23 mouse cellular contexts compared by ENCODE assay signal in the genomic region with DNA sequence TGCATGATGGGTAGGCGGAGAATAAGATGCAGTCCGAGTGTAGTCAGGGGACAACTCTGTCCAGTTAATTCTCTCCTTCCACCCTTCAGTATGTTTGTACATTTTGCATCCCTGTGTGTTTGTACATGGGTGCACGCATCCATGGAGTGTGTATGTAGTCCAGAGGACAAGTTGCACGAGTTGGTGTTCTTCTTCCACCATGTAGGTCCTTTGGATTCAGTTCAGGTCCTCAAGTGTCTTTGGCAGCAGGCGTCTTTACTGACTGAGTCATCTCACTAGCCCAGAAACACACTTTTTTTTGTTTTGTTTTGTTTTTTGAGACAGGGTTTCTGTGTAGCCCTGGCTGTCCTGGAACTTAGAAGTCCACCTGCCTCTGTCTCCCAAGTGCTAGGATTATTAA. TPM values are rescaled to one million over a fixed set of nuclear protein-coding genes. Genes with fewer than 3 reads are reported as not detected.
DNase-seq lines count a peak whose midpoint lies in the region; ATAC-seq and TF ChIP-seq lines count a peak whose summit lies in the region.
"Had no signal": no experiment of that assay in that cellular context is flagged by ENCODE, and none has a peak within 500 bp of the region (broad histone marks: within the 10 kb centered on the region; RNA-seq: fewer than 3 reads in every experiment).

No protein-coding gene starts in this region.

- H3K9me3 ChIP-seq in heart, embryonic 11.5 days (replicated peaks; ENCODE audit: control insufficient read depth, low read length) = no peaks in the 10 kb centered on the region
- H3K9me3 ChIP-seq in kidney, embryonic 15.5 days (replicated peaks) = no peaks in the 10 kb centered on the region
- no peaks in the 10 kb centered on the region for H3K9me3 ChIP-seq in lung, postnatal 0 days (ENCODE audit: low read length)
- H3K9me3 ChIP-seq: limb, embryonic 12.5 days; midbrain, embryonic 15.5 days; neural tube, embryonic 13.5 days had no signal

- H3K27ac ChIP-seq in heart, embryonic 11.5 days (ENCODE audit: low read depth, low read length) = 0 out of 2 replicates have a peak overlapping the region, but pooled peaks have one; percentile 94
- H3K27ac ChIP-seq in kidney, embryonic 15.5 days = 0 out of 2 replicates have a peak overlapping the region, but pooled peaks have one; percentile 92
- H3K27ac ChIP-seq in lung, postnatal 0 days (ENCODE audit: low read length) = no peak overlapping the region
- H3K27ac ChIP-seq: liver, embryonic 14.5 days; midbrain, embryonic 15.5 days had no signal

- peaks cover 17% of the 10 kb centered on the region for H3K36me3 ChIP-seq in heart, embryonic 11.5 days (ENCODE audit: control insufficient read depth, insufficient read depth, low read length)
- peaks cover 46% of the 10 kb centered on the region for H3K36me3 ChIP-seq in kidney, embryonic 15.5 days
- peaks cover 12% of the 10 kb centered on the region; the same call in 1 of the 2 replicates for H3K36me3 ChIP-seq in lung, postnatal 0 days (ENCODE audit: insufficient read depth, low read length)

- intact Hi-C loops in heart, postnatal 14 days (cut with DNase I) = loop anchor here (2.0 kb wide), 1 partner anchor 28 kb away; no protein-coding TSS in a partner anchor

- H3K4me1 ChIP-seq in heart, embryonic 11.5 days (ENCODE audit: control insufficient read depth, insufficient read depth, low read length) = peaks cover 41% of the 10 kb centered on the region
- H3K4me1 ChIP-seq in kidney, embryonic 15.5 days = peaks cover 71% of the 10 kb centered on the region
- peaks cover 27% of the 10 kb centered on the region for H3K4me1 ChIP-seq in lung, postnatal 0 days (ENCODE audit: insufficient read depth, low read depth, low read length)

- no peak for ATAC-seq in heart, embryonic 11.5 days (replicated peaks; ENCODE audit: insufficient number of reproducible peaks, low FRiP score, low TSS enrichment)
- ATAC-seq in kidney, embryonic 15.5 days (replicated peaks; ENCODE audit: low FRiP score) = no peak
- no peak for ATAC-seq in lung, postnatal 0 days
- ATAC-seq: forebrain, embryonic 14.5 days; hindbrain, postnatal 0 days; midbrain, embryonic 15.5 days had no signal

- H3K4me3 ChIP-seq in heart, embryonic 11.5 days (ENCODE audit: low read depth, low read length) = no peak overlapping the region
- H3K4me3 ChIP-seq in kidney, embryonic 15.5 days (replicated peaks) = no peak overlapping the region
- H3K4me3 ChIP-seq in lung, postnatal 0 days (ENCODE audit: low read depth, low read length) = no peak overlapping the region
- H3K4me3 ChIP-seq: layer of hippocampus, adult 2 months; limb, embryonic 12.5 days; midbrain, embryonic 15.5 days; neural tube, embryonic 13.5 days had no signal

- H3K9ac ChIP-seq in heart, embryonic 11.5 days (ENCODE audit: low read depth, low read length) = no peak overlapping the region
- no peak overlapping the region for H3K9ac ChIP-seq in kidney, embryonic 15.5 days
- no peak overlapping the region for H3K9ac ChIP-seq in lung, postnatal 0 days (replicated peaks; ENCODE audit: low read depth)
- H3K9ac ChIP-seq: liver, embryonic 14.5 days; midbrain, embryonic 15.5 days; neural tube, embryonic 13.5 days had no signal

- no peak for TF ChIP-seq CTCF in lung, postnatal 0 days (IDR thresholded peaks at IDR 0.05)

- H3K4me2 ChIP-seq in heart, embryonic 11.5 days = no peak overlapping the region
- no peak overlapping the region for H3K4me2 ChIP-seq in kidney, embryonic 15.5 days
- no peak overlapping the region for H3K4me2 ChIP-seq in lung, postnatal 0 days (replicated peaks; ENCODE audit: low read depth, low read length)
- H3K4me2 ChIP-seq: limb, embryonic 12.5 days; midbrain, embryonic 15.5 days; neural tube, embryonic 13.5 days had no signal

- no peaks in the 10 kb centered on the region for H3K27me3 ChIP-seq in heart, embryonic 11.5 days (ENCODE audit: control insufficient read depth, insufficient read depth, low read length)
- H3K27me3 ChIP-seq in kidney, embryonic 15.5 days = no peaks in the 10 kb centered on the region
- no peaks in the 10 kb centered on the region for H3K27me3 ChIP-seq in lung, postnatal 0 days (replicated peaks; ENCODE audit: insufficient read depth, low read length)
- H3K27me3 ChIP-seq: limb, embryonic 12.5 days; midbrain, embryonic 15.5 days; neural tube, embryonic 13.5 days had no signal

- no peak for TF ChIP-seq EP300 in lung, postnatal 0 days (IDR thresholded peaks at IDR 0.05)

- DNase-seq in heart, postnatal 14 days = no peak
- DNase-seq in kidney, adult 18-20 months = no peak
- peak; percentile 37 for DNase-seq in lung, postnatal 0 days (ENCODE audit: low spot score)
- no peak for DNase-seq in lung, postnatal 25 days (ENCODE audit: low spot score)
- no peak for DNase-seq in layer of hippocampus, adult 18-20 months (ENCODE audit: low spot score in 2 of 2)
- DNase-seq: cerebellum, adult 2 months; cerebellum, postnatal 25 days; gastrocnemius, postnatal 10 days; kidney, adult 11 months; kidney, postnatal 14 days; retina, postnatal 1 day; right cerebral cortex, postnatal 25 days; spleen, adult 18-20 months had no signal

- 87% methylated on average over 5 of the region's 5 CpGs for WGBS in heart, embryonic 11.5 days (ENCODE audit: insufficient replicate concordance)
- WGBS in kidney, embryonic 15.5 days = 84% methylated on average over 5 of the region's 5 CpGs
- 66% methylated on average over 5 of the region's 5 CpGs for WGBS in lung, postnatal 0 days

RNA-seq across cellular contexts. Expression of gene Mtch1, which starts 4.5 kb away (rescaled TPM):
- 266 and 306 TPM in 2 replicates for polyA plus RNA-seq in heart, embryonic 11.5 days (2014; fragmentation: Nextera tagmentation; extraction: Ambion mirVana)
- total RNA-seq in heart, postnatal 14 days (2021) = 100 to 1,000 TPM; 272 to 279 TPM
- 289 and 308 TPM in 2 replicates for polyA plus RNA-seq in kidney, embryonic 15.5 days (2015; fragmentation: Nextera tagmentation; extraction: Ambion mirVana)
- polyA plus RNA-seq in lung, postnatal 0 days (2015; fragmentation: Nextera tagmentation; extraction: Ambion mirVana) = 342 and 350 TPM in 2 replicates
- 100 to 1,000 TPM; 644 to 648 TPM for total RNA-seq in layer of hippocampus, adult 18-20 months (2021)

RNA-seq across cellular contexts. Expression of gene Fgd2, which starts 17.5 kb away (rescaled TPM):
- 1.2 and 2.3 TPM in 2 replicates for polyA plus RNA-seq in heart, embryonic 11.5 days (2014; fragmentation: Nextera tagmentation; extraction: Ambion mirVana)
- total RNA-seq in heart, postnatal 14 days (2021) = 1 to 10 TPM; 2.3 to 2.9 TPM
- polyA plus RNA-seq in kidney, embryonic 15.5 days (2015; fragmentation: Nextera tagmentation; extraction: Ambion mirVana) = 12.0 and 13.0 TPM in 2 replicates
- 11.9 and 14.2 TPM in 2 replicates for polyA plus RNA-seq in lung, postnatal 0 days (2015; fragmentation: Nextera tagmentation; extraction: Ambion mirVana)
- total RNA-seq in layer of hippocampus, adult 18-20 months (2021) = 1 to 10 TPM; 4.4 to 5.8 TPM

RNA-seq across cellular contexts. Expression of gene Pi16, which starts 25.8 kb away (rescaled TPM):
- 0.55 and 1.7 TPM in 2 replicates for polyA plus RNA-seq in heart, embryonic 11.5 days (2014; fragmentation: Nextera tagmentation; extraction: Ambion mirVana)
- 10 to 100 TPM; 34.3 to 47.8 TPM for total RNA-seq in heart, postnatal 14 days (2021)
- polyA plus RNA-seq in kidney, embryonic 15.5 days (2015; fragmentation: Nextera tagmentation; extraction: Ambion mirVana) = 3.4 and 5.8 TPM in 2 replicates
- polyA plus RNA-seq in lung, postnatal 0 days (2015; fragmentation: Nextera tagmentation; extraction: Ambion mirVana) = 2.2 and 2.8 TPM in 2 replicates
- total RNA-seq in layer of hippocampus, adult 18-20 months (2021) = 1 to 10 TPM in 1 of 2 experiments, under 1 TPM in 1; 0.92 to 1.3 TPM
- total RNA-seq: megakaryocyte-erythroid progenitor cell, adult 5-6 weeks had no signal
